Mouse (Mus musculus) forebrain, postnatal 0 days (tissue): ENCODE measurements at regions not wholly inside any gene's neighbourhood (a gene's known extent, or its start where the extent isn't known, plus 50 kb on each side); places are given as distances from the start of the nearest gene placed in this dataset.
A peak's percentile ranks its signal among the peaks of the same experiment; 100 is the strongest.

Experiments used
- ATAC-seq: fragments of 200-750 bp; cut with Nextera tagmentation; 2 replicates; pipeline ENCODE4 v1.8.0; 2017; ENCODE audit warnings: mild to moderate bottlenecking, moderate library complexity
- DNase-seq: peaks from one replicate; pipeline ENCODE4 v3.0.0-alpha.2; 2015
- H3K27ac ChIP-seq: fragments of 300-500 bp; sonication (generic); 2 replicates; pipeline ENCODE4 v1.5.1; 2014; ENCODE audit warnings: low read depth, mild to moderate bottlenecking, antibody characterized with exemption, low read length, moderate library complexity, mixed read lengths
- H3K27me3 ChIP-seq: fragments of 300-500 bp; sonication (generic); 2 replicates; pipeline ENCODE4 v1.6.1; 2014; ENCODE audit warnings: mild to moderate bottlenecking, low read length, mixed read lengths; ENCODE audit not compliant: insufficient read depth
- H3K36me3 ChIP-seq: fragments of 300-500 bp; sonication (generic); 2 replicates; pipeline ENCODE4 v1.6.1; 2014; ENCODE audit warnings: mild to moderate bottlenecking, moderate library complexity; ENCODE audit not compliant: insufficient read depth
- H3K4me1 ChIP-seq: fragments of 300-500 bp; sonication (generic); 2 replicates; pipeline ENCODE4 v1.6.1; 2014; ENCODE audit warnings: antibody characterized with exemption; ENCODE audit not compliant: insufficient read depth
- H3K4me2 ChIP-seq: fragments of 300-500 bp; sonication (generic); 2 replicates; pipeline ENCODE4 v1.6.1; 2014; ENCODE audit warnings: low read depth, mild to moderate bottlenecking, moderate library complexity
- H3K4me3 ChIP-seq: fragments of 300-500 bp; sonication (generic); 2 replicates; pipeline ENCODE4 v1.5.1; 2014; ENCODE audit warnings: low read depth, low read length, mixed read lengths
- H3K9ac ChIP-seq: fragments of 300-500 bp; sonication (generic); 2 replicates; pipeline ENCODE4 v1.6.1; 2014; ENCODE audit warnings: mild to moderate bottlenecking
- H3K9me3 ChIP-seq: fragments of 300-500 bp; sonication (generic); 2 replicates; pipeline ENCODE4 v1.6.1; 2016; ENCODE audit warnings: low read length
- CTCF ChIP-seq: sonication (generic); IDR thresholded peaks from 2 replicates; pipeline ENCODE4 v1.5.1; 2016; ENCODE audit warnings: antibody characterized with exemption, control low read depth, low read depth
- WGBS: fragments of 180-500 bp; shearing (Covaris S2); extraction: QIAGEN DNeasy Blood & Tissue Kit; methylation state at CpG from one replicate; pipeline ENCODE4 v1.1.7; 2014; 5-methylcytosine and 5-hydroxymethylcytosine counted together

DNA sequence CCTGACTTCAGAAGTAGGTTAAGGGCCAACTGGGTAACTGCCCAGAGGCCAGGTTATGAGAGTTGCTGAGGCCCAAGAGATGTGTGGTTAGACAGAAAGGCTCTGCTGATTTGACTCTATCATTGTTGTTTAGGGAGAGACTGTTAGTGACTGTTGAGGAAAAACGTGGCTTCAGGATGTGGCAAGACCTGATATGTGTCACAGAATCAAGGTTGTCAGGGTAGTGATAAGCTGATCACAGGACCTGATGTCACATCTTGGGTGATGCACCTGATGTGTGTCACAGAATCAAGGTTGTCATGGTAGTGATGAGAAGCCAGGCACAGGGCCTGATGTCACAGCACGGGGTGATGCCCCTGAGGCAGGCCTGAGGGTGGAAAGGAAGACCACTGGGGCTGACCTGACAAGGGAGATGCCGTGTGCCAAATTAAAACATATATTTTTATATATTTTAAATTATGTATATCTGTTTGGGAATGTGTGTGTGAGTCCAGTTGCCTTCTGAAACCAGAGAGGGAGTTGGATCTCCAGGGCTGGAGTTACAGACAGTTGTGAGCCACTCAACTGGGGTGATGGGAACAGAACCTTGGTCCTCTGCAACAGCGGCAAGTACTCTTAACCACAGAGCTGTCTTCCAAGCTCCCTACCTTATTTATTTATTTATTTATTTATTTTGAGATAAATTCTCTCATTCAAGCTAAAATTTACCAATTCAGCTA lies 115.6 kb upstream of the Eef2kmt start:
- no peak overlapping the region for H3K27ac ChIP-seq
- H3K9me3 ChIP-seq: no peaks in the 10 kb centered on the region
- H3K4me2 ChIP-seq: no peak overlapping the region
- no peak for TF ChIP-seq CTCF
- no peak overlapping the region for H3K9ac ChIP-seq
- H3K4me1 ChIP-seq: no peaks in the 10 kb centered on the region
- ATAC-seq (no peak), DNase-seq (no peak)
- WGBS: 88% methylated on average over 4 of the region's 4 CpGs
- no peaks in the 10 kb centered on the region for H3K27me3 ChIP-seq
- H3K4me3 ChIP-seq: no peak overlapping the region
- H3K36me3 ChIP-seq: no peaks in the 10 kb centered on the region

DNA sequence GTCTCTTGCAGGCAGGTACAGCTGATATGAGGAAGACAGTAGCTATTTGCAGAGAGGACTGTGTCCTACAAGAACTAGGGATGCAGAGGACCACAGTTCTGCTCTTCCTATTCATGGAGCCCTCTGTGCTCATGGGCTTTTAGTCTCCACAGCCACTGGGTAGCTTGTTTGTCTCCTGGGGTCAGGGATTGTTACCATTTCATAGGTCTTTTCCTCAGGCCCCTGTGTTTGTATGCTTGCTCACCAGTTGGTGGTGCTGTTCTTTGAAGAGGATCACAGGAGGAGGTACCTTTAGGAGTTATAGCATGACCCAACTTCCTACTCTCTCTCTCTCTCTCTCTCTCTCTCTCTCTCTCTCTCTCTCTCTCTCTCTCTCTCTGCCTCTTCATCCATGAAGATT lies 114.7 kb upstream of the Eef2kmt start:
- Histone ChIP-seq H3K27ac (no peak overlapping the region), H3K4me3 (no peak overlapping the region)
- ATAC-seq: no peak

DNA sequence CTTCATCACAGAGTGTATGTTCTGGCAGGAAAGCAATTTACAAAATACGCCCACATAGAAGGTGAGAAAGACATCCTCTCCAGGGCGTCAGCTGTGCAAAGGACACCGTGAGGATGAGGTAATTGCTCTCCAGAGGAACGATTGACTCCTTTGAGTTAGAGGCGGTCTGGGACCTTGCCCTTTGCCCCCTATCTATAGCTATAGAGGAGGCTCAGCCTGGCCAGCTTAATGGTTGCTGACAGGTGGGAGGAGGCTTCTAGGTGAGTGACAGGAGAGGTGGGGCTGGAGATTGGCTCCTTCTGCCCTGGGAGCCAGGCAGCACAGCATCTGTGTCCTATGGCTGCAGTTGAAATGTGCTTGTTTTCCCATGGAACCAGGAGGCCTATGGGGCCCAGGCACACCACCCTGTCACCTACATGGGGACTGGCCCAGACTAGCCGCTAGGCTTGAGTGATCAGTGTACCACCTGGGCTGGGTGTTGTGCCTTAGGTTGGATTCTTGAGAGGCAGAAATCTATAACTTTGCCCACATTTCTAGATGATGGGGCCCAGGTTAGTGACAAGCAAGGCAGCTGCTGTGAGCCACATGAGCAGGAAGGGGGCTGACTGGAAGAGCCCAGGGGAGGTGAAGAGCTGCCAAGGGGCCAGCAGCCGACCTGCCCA lies 113.2 kb upstream of the Eef2kmt start:
- WGBS: 32% methylated on average over 7 of the region's 7 CpGs

More for the DNA sequence above, 114.7 kb upstream of the Eef2kmt start:
- Histone ChIP-seq H3K27me3 (no peaks in the 10 kb centered on the region), H3K4me2 (no peak overlapping the region), H3K9ac (no peak overlapping the region), H3K36me3 (no peaks in the 10 kb centered on the region), H3K9me3 (no peaks in the 10 kb centered on the region), H3K4me1 (no peaks in the 10 kb centered on the region)
- DNase-seq: no peak
- TF ChIP-seq CTCF: no peak

DNA sequence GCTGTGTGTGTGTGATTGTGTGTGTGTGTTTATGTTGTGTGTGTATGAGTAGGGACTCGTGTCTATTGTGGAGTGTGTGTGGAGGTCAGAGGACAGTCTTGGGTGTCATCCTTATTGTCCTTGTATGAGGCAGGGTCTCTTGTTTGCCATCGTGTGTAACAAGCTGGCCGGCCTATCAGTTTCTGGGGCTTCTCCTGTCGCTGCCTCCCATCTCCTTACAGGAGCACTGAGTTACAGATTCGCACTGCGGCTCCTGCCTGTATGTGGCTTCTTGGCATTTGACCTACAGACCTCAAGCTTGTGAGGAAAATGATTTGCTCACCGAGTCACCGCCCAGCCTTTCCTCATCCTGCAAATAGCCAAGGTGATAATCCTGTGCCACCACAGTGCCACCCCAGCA lies 112.6 kb upstream of the Eef2kmt start:
- H3K27ac ChIP-seq: no peak overlapping the region
- H3K4me1 ChIP-seq: no peaks in the 10 kb centered on the region
- H3K27me3 ChIP-seq: no peaks in the 10 kb centered on the region
- no peaks in the 10 kb centered on the region for H3K36me3 ChIP-seq
- H3K9me3 ChIP-seq: no peaks in the 10 kb centered on the region
- no peak overlapping the region for H3K9ac ChIP-seq
- no peak for DNase-seq
- H3K4me3 ChIP-seq: no peak overlapping the region
- H3K4me2 ChIP-seq: no peak overlapping the region
- no peak for TF ChIP-seq CTCF
- no peak for ATAC-seq
- 76% methylated on average over 8 of the region's 8 CpGs for WGBS

More for the DNA sequence above, 113.2 kb upstream of the Eef2kmt start:
- DNase-seq (no peak), ATAC-seq (no peak)
- Histone ChIP-seq H3K9me3 (no peaks in the 10 kb centered on the region), H3K9ac (no peak overlapping the region), H3K27me3 (no peaks in the 10 kb centered on the region), H3K4me3 (no peak overlapping the region), H3K36me3 (no peaks in the 10 kb centered on the region), H3K4me2 (no peak overlapping the region), H3K27ac (no peak overlapping the region), H3K4me1 (no peaks in the 10 kb centered on the region)
- no peak for TF ChIP-seq CTCF

DNA sequence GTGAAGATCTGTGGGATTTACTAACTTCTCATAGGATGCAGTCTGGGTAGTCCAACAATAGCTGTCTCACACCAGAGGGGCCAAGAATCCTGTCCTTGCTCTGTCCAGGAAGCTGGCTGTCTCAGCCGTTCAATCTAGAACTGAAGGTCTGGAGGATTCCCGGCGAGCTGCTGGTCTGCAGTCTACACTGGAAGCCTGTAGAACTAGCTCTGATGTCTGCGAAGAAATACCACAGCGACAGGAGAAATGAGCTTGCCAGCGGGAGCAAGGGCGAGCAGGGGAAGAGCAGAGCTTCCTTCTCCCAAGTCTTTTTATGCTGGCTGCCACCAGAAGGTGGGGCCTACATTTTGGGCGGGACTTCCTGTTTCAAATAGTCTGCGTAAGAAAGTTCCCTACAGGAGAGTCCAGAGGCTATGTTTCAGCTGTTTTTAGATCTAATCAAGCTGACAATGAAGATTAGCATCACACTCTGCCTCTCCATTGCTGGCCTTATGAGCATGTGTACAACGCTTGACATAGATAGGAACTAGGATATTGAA lies 111.9 kb upstream of the Eef2kmt start:
- 87% methylated on average over 10 of the region's 10 CpGs for WGBS
- TF ChIP-seq CTCF: no peak
- Histone ChIP-seq H3K27ac (no peak overlapping the region), H3K36me3 (no peaks in the 10 kb centered on the region), H3K4me3 (no peak overlapping the region), H3K4me2 (no peak overlapping the region), H3K9ac (no peak overlapping the region), H3K9me3 (no peaks in the 10 kb centered on the region), H3K4me1 (no peaks in the 10 kb centered on the region), H3K27me3 (no peaks in the 10 kb centered on the region)
- ATAC-seq: no peak
- no peak for DNase-seq

DNA sequence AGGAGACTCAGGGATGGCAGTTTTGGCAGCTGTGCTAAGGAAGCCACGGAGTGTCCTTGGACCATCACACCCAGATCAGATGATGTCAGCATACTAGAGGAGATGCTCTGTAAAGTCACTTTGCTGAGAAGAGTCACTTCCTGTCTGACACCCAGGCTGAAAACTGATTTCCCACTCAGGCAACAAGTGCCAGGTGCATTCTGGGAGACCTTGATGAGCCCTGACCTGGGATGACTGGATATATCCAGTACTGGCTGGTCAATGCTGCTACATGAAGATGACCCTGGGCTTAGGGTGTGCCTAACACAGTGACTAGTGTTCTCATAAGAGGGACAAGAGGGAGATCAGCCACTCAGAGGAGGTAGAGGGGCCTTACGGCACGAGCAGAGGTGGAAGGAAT lies 110.2 kb upstream of the Eef2kmt start:
- Histone ChIP-seq H3K4me2 (no peak overlapping the region), H3K27me3 (no peaks in the 10 kb centered on the region), H3K9me3 (no peaks in the 10 kb centered on the region), H3K27ac (no peak overlapping the region), H3K9ac (no peak overlapping the region), H3K4me1 (no peaks in the 10 kb centered on the region), H3K4me3 (no peak overlapping the region), H3K36me3 (no peaks in the 10 kb centered on the region)
- ATAC-seq (no peak), DNase-seq (no peak)
- no peak for TF ChIP-seq CTCF
- WGBS: 82% methylated on average over 3 of the region's 3 CpGs

DNA sequence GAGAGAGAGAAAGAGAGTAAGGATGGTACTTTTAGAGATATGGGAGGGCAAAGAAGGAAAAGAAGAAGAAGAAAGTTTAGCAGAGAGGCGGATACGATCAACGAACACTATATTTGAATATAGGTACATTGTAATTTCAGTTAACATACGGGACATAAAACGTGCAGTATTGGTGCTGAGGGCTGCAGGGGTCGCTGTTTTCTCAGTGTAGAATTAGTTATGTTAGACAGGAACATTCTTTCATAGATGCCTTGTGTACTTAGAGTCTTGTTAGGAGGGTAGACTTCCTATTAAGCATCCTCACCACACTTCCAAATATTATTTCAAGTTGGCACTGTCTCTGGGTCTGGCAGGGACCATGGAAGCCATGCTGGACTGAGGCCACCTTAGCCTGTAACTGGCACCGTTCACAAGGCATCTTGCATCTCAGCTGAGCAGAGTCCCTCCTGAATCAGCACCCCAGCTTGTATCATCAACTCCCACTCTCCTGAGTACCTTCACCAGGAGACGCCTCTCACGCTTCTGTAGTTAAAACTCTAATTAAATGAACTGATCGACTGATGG lies 107.3 kb upstream of the Eef2kmt start:
- no peak for ATAC-seq
- Histone ChIP-seq H3K4me1 (no peaks in the 10 kb centered on the region), H3K4me2 (no peak overlapping the region), H3K9me3 (no peaks in the 10 kb centered on the region), H3K4me3 (no peak overlapping the region), H3K27ac (no peak overlapping the region), H3K27me3 (no peaks in the 10 kb centered on the region), H3K36me3 (no peaks in the 10 kb centered on the region), H3K9ac (no peak overlapping the region)
- 66% methylated on average over 10 of the region's 10 CpGs for WGBS
- DNase-seq: no peak
- peak; percentile 30 for TF ChIP-seq CTCF
